Comparison of ENCODE assay signal across 20 mouse cellular contexts in the genomic region with DNA sequence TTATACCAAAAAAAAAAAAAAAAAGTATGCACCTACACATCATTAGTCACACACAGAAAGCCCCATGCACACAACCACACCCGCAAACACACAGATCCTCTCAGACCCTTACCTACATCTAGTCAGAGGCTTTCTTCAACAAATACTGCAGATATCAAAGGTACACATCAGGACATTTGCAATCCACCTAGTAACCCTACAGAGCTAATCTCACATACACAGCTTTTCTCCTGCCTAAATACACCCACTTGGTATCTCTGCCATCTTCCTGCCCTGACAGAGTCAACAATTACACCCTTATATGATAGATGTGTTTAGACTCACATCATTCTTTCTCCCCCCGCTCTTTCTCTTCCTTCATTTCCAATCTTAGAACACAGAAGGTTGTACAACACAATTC. TPM values are rescaled to one million over a fixed set of nuclear protein-coding genes. Genes with fewer than 3 reads are reported as not detected.
"Had no signal": no experiment of that assay in that cellular context is flagged by ENCODE, and none has a peak within 500 bp of the region (broad histone marks: within the 10 kb centered on the region; RNA-seq: fewer than 3 reads in every experiment).

No protein-coding gene starts in this region.

- H3K36me3 ChIP-seq: limb, embryonic 10.5 days; midbrain, embryonic 15.5 days; neural tube, embryonic 12.5 days had no signal

- H3K27me3 ChIP-seq: midbrain, embryonic 15.5 days; neural tube, embryonic 12.5 days had no signal

- H3K27ac ChIP-seq: left cerebral cortex, adult 2 months; limb, embryonic 10.5 days; neural tube, embryonic 12.5 days had no signal

- DNase-seq: kidney, adult 8-10 months; kidney, postnatal 25 days; lung, adult 2 months; lung, postnatal 36 days; thymus, adult 18-20 months; thymus, postnatal 14 days had no signal

- ATAC-seq: inflammation-experienced regulatory T-cells, adult 6 months had no signal

- H3K9me3 ChIP-seq: limb, embryonic 10.5 days; midbrain, embryonic 15.5 days; neural tube, embryonic 12.5 days had no signal

- H3K4me1 ChIP-seq: neural tube, embryonic 12.5 days had no signal

RNA-seq across cellular contexts. Expression of a gene that starts 0.6 kb away (rescaled TPM):
- total RNA-seq: monocyte, adult 5-6 weeks; neutrophil, adult 5-6 weeks had no signal
- polyA plus RNA-seq: inflammation-experienced regulatory T-cells, adult 6 months had no signal

RNA-seq across cellular contexts. Expression of a gene that starts 18.7 kb away (rescaled TPM):
- total RNA-seq: layer of hippocampus, postnatal 25 days; left cerebral cortex, adult 2 months; left cerebral cortex, postnatal 14 days; megakaryocyte, adult 5-6 weeks; neutrophil, adult 5-6 weeks had no signal
- polyA plus RNA-seq: spleen, adult 2 months had no signal

RNA-seq across cellular contexts. Expression of a gene that starts 38.9 kb away (rescaled TPM):
- total RNA-seq: left cerebral cortex, adult 2 months; megakaryocyte, adult 5-6 weeks; neutrophil, adult 5-6 weeks had no signal
- polyA plus RNA-seq: inflammation-experienced regulatory T-cells, adult 6 months; intestine, postnatal 0 days; limb, embryonic 14.5 days; lung, adult 2 months; lung, postnatal 0 days; spleen, adult 2 months had no signal
